Mouse (Mus musculus): ENCODE measurements at regions not wholly inside any gene's neighbourhood (a gene's known extent, or its start where the extent isn't known, plus 50 kb on each side); places are given as distances from the start of the nearest gene placed in this dataset.

DNA sequence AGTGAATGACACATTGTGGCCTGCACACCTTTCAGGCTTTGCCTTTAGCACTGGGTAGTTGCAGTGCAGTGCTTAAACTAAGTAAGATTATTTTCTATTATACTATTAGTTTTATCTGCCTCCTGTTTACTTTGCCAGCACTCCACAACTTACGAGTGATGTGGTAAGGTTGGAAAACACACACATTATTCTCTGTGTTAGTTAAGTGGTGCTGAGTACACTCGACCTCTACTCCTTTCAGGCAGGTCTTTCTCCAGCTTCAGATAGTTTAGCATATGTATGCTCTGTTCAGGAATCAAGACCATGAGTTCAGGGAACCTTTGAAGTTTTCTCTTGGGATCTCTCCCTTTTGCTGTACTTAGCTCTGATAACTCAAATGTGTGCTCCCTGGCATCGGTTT lies 1081.0 kb downstream of the Car8 start:
- Histone ChIP-seq H3K27me3 (replicated peaks; ENCODE audit: control insufficient read depth, insufficient read depth, low read length) (no peaks in the 10 kb centered on the region), H3K36me3 (ENCODE audit: control insufficient read depth, insufficient read depth) (no peaks in the 10 kb centered on the region), H3K4me3 (replicated peaks; ENCODE audit: low read length) (no peak overlapping the region), H3K9ac (replicated peaks; ENCODE audit: low read depth, low read length) (no peak overlapping the region), H3K9me3 (ENCODE audit: control insufficient read depth, low read length) (no peaks in the 10 kb centered on the region), H3K27ac (ENCODE audit: low read length) (no peak overlapping the region), H3K4me2 (ENCODE audit: low read length) (no peak overlapping the region), H3K4me1 (replicated peaks; ENCODE audit: control insufficient read depth, insufficient read depth, low read length) (no peaks in the 10 kb centered on the region)
- ATAC-seq, result no peak
- 82% methylated on average over 3 of the region's 3 CpGs for WGBS

DNA sequence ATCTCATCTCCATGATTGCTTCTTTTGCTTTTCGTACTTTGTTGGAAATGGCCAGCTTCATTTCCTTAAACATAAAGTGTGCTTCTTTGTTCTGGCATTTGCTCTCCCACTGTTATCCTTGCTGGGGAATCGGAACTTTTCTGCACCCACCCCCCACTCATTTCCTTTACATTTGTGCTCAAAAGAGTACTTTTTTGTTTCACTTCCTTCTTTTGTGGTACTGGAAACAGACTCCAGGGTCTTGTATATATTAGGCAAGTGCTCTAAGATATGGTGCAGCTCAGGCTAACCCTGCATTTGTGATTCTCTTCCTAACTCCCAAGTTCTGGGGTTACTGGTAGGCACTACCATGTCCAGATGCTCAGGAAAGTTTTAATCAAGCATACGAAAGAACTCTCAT lies 1084.6 kb downstream of the Car8 start:
- Histone ChIP-seq H3K9me3 (ENCODE audit: control insufficient read depth, low read length) (no peaks in the 10 kb centered on the region), H3K27me3 (replicated peaks; ENCODE audit: control insufficient read depth, insufficient read depth, low read length) (no peaks in the 10 kb centered on the region), H3K36me3 (ENCODE audit: control insufficient read depth, insufficient read depth) (no peaks in the 10 kb centered on the region), H3K9ac (replicated peaks; ENCODE audit: low read depth, low read length) (no peak overlapping the region), H3K27ac (ENCODE audit: low read length) (no peak overlapping the region), H3K4me3 (replicated peaks; ENCODE audit: low read length) (no peak overlapping the region), H3K4me1 (replicated peaks; ENCODE audit: control insufficient read depth, insufficient read depth, low read length) (no peaks in the 10 kb centered on the region), H3K4me2 (ENCODE audit: low read length) (no peak overlapping the region)
- 46% methylated on average over 3 of the region's 3 CpGs for WGBS
- ATAC-seq, result no peak

DNA sequence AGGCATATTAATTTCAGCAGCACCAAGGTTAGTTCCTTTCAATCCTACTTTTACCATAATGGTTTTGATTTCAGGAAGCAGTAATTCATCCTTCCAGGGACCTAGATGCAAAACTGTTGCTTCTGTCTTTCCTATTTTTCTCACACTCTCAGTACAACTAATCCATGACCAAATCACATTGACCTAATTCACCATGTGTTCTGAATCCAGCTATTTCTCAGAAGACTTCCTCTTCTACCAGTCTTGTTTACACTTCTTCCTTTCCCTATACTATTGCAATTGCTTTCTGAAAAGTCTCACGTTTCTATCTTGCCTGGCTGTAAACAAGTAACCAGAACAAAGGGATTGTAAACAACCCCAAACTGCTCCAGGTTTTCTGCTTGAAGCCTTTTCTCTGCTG lies 1085.0 kb downstream of the Car8 start:
- ATAC-seq, result no peak
- WGBS, result 23% methylated on average over 1 of the region's 1 CpGs
- no peaks in the 10 kb centered on the region for H3K36me3 ChIP-seq (ENCODE audit: control insufficient read depth, insufficient read depth)

DNA sequence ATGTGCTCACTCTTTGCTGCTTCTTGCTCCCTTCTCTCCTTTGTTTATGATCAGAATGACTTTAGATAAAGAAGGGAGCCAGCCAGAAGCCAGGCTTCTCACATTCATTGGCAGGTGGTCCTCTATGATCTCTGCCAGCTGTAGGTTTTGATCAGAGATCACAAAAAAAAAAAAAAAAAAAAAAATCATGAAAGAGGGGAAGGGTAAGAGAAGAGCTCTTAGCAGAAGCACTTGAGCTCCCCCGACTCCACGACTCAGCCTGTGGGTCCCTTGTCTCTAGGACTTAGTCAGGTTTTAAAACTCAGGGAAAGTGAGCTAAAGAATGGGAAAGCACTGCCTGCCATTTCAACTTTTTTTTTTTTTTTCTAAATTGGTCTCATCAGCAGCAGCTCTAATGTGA lies 1093.1 kb downstream of the Car8 start:
- no peaks in the 10 kb centered on the region for H3K27me3 ChIP-seq (replicated peaks; ENCODE audit: control insufficient read depth, insufficient read depth, low read length)
- no peaks in the 10 kb centered on the region; the same call in 1 of the 2 replicates for H3K4me1 ChIP-seq (replicated peaks; ENCODE audit: control insufficient read depth, insufficient read depth, low read length)
- H3K27ac ChIP-seq (ENCODE audit: low read length), result no peak overlapping the region
- no peaks in the 10 kb centered on the region for H3K36me3 ChIP-seq (ENCODE audit: control insufficient read depth, insufficient read depth)
- ATAC-seq, result no peak
- no peak overlapping the region for H3K4me2 ChIP-seq (ENCODE audit: low read length)
- no peak overlapping the region for H3K4me3 ChIP-seq (replicated peaks; ENCODE audit: low read length)
- WGBS, result 56% methylated on average over 2 of the region's 2 CpGs
- H3K9ac ChIP-seq (replicated peaks; ENCODE audit: low read depth, low read length), result no peak overlapping the region
- H3K9me3 ChIP-seq (ENCODE audit: control insufficient read depth, low read length), result no peaks in the 10 kb centered on the region

More for the DNA sequence above, 1085.0 kb downstream of the Car8 start:
- Histone ChIP-seq H3K9me3 (ENCODE audit: control insufficient read depth, low read length) (no peaks in the 10 kb centered on the region), H3K27me3 (replicated peaks; ENCODE audit: control insufficient read depth, insufficient read depth, low read length) (no peaks in the 10 kb centered on the region), H3K9ac (replicated peaks; ENCODE audit: low read depth, low read length) (no peak overlapping the region), H3K4me3 (replicated peaks; ENCODE audit: low read length) (no peak overlapping the region), H3K4me2 (ENCODE audit: low read length) (no peak overlapping the region), H3K4me1 (replicated peaks; ENCODE audit: control insufficient read depth, insufficient read depth, low read length) (no peaks in the 10 kb centered on the region), H3K27ac (ENCODE audit: low read length) (no peak overlapping the region)

DNA sequence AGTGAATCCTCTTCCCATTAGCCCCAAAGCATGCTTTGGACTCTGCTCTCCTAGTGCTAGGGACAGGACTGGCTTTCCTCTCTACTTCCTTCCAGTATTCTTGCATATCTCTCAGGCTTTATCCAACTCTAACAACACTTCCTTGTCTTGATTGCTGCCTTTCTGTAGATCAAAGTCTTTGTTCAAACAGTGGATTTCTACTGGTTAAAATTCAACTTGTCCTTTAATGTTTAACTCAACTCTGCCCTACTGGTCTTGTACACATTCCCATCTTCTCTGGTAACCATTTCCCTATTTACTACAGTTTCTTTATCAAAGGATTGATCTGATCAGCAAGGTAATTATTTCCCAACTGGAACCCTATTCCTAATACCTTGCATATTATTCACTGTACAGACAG lies 1094.6 kb downstream of the Car8 start:
- Histone ChIP-seq H3K4me3 (replicated peaks; ENCODE audit: low read length) (no peak overlapping the region), H3K9ac (replicated peaks; ENCODE audit: low read depth, low read length) (no peak overlapping the region), H3K36me3 (ENCODE audit: control insufficient read depth, insufficient read depth) (no peaks in the 10 kb centered on the region), H3K9me3 (ENCODE audit: control insufficient read depth, low read length) (no peaks in the 10 kb centered on the region), H3K27me3 (replicated peaks; ENCODE audit: control insufficient read depth, insufficient read depth, low read length) (no peaks in the 10 kb centered on the region), H3K4me1 (replicated peaks; ENCODE audit: control insufficient read depth, insufficient read depth, low read length) (no peaks in the 10 kb centered on the region; the same call in 1 of the 2 replicates), H3K27ac (ENCODE audit: low read length) (no peak overlapping the region), H3K4me2 (ENCODE audit: low read length) (no peak overlapping the region)
- ATAC-seq, result no peak

DNA sequence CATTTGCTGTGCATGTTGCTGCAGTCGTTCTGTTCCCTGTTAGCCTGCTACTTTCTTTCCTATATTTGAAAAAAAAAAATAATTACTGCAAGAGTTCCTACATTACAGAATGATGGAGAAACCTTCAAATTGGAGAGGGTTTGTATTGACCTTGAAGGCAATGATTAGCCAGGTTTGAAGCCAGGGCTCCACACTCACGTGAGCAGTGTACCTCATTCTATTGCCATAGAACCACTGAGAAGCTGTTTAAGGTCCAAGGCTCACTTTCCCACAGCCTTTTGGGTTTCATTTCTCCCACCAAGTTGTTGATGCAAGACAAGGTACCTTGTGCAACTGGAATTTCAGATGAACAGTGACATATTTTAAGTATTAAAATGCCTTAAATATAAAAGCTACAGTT lies 1095.2 kb downstream of the Car8 start:
- Histone ChIP-seq H3K4me1 (replicated peaks; ENCODE audit: control insufficient read depth, insufficient read depth, low read length) (no peaks in the 10 kb centered on the region; the same call in 1 of the 2 replicates), H3K4me2 (ENCODE audit: low read length) (no peak overlapping the region), H3K27ac (ENCODE audit: low read length) (no peak overlapping the region), H3K4me3 (replicated peaks; ENCODE audit: low read length) (no peak overlapping the region), H3K9me3 (ENCODE audit: control insufficient read depth, low read length) (no peaks in the 10 kb centered on the region), H3K9ac (replicated peaks; ENCODE audit: low read depth, low read length) (no peak overlapping the region), H3K36me3 (ENCODE audit: control insufficient read depth, insufficient read depth) (no peaks in the 10 kb centered on the region), H3K27me3 (replicated peaks; ENCODE audit: control insufficient read depth, insufficient read depth, low read length) (no peaks in the 10 kb centered on the region)
- 88% methylated on average over 2 of the region's 2 CpGs for WGBS
- ATAC-seq, result no peak

DNA sequence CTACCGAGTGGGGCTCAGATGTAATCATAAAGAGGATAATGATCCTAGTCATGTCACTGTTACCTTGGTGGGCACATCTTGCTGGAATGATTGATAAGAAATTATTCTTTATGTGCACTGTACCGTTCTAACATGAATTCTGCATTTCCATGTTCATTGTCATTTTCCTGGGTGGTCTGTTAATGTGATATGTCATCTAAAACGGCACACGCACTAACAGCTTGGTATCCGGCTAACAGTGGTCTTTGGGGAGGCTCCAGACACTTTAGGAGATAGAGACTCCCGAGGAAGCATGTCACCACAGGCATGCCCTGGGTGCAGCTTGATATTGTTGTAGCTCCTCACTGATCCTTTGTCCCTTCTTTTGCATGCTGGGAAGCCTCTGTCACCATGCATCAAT lies 1096.1 kb downstream of the Car8 start:
- no peak overlapping the region for H3K9ac ChIP-seq (replicated peaks; ENCODE audit: low read depth, low read length)
- no peak overlapping the region for H3K4me3 ChIP-seq (replicated peaks; ENCODE audit: low read length)
- 84% methylated on average over 6 of the region's 6 CpGs for WGBS
- no peak for ATAC-seq
- no peaks in the 10 kb centered on the region for H3K9me3 ChIP-seq (ENCODE audit: control insufficient read depth, low read length)
- no peaks in the 10 kb centered on the region for H3K27me3 ChIP-seq (replicated peaks; ENCODE audit: control insufficient read depth, insufficient read depth, low read length)
- H3K4me1 ChIP-seq (replicated peaks; ENCODE audit: control insufficient read depth, insufficient read depth, low read length), result no peaks in the 10 kb centered on the region; the same call in 1 of the 2 replicates
- no peak overlapping the region for H3K27ac ChIP-seq (ENCODE audit: low read length)
- no peaks in the 10 kb centered on the region for H3K36me3 ChIP-seq (ENCODE audit: control insufficient read depth, insufficient read depth)
- H3K4me2 ChIP-seq (ENCODE audit: low read length), result no peak overlapping the region

DNA sequence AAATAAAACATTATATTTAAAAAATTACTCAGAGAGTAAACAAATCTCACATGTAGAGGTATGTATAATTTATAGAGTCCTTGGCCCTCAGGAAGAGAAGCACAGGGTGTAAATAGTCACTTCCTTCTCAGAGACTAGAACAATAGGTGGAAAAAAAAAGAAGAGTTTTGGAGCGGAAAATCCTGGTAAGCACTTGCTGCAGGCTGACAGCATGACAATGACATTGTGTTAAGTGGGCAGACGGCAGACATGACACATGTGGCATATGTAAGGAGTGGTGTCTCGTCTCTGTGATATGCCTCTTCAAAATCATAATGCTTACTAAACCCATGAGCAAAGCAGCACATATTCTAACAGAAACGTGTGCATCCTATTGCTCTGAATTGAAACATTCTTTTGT lies 1126.7 kb downstream of the Car8 start:
- Histone ChIP-seq H3K27ac (ENCODE audit: low read length) (no peak overlapping the region), H3K4me2 (ENCODE audit: low read length) (no peak overlapping the region), H3K4me3 (replicated peaks; ENCODE audit: low read length) (no peak overlapping the region), H3K27me3 (replicated peaks; ENCODE audit: control insufficient read depth, insufficient read depth, low read length) (no peaks in the 10 kb centered on the region), H3K4me1 (replicated peaks; ENCODE audit: control insufficient read depth, insufficient read depth, low read length) (no peaks in the 10 kb centered on the region), H3K9ac (replicated peaks; ENCODE audit: low read depth, low read length) (no peak overlapping the region), H3K9me3 (ENCODE audit: control insufficient read depth, low read length) (no peaks in the 10 kb centered on the region), H3K36me3 (ENCODE audit: control insufficient read depth, insufficient read depth) (no peaks in the 10 kb centered on the region)
- 33% methylated on average over 4 of the region's 4 CpGs for WGBS
- ATAC-seq, result no peak

DNA sequence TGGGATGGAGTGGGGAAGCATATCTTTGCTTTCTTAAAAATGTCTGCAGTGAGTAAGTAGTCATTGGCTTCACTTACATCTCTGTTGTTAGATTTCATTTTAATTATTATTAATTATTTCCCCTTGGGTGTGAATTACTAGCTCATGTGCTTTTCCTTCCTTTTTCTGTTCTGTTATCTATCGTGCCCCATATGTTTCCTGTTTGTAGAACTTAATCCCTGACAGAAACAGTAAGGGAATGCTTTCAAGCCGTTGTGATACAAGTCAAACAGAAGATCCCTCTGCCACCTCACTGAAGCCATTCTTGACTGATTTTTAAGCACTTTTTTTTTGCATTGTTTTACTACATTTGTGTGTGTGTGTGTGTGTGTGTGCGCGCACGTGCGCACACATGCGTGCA lies 1145.9 kb downstream of the Car8 start:
- Histone ChIP-seq H3K4me3 (replicated peaks; ENCODE audit: low read length) (no peak overlapping the region), H3K36me3 (ENCODE audit: control insufficient read depth, insufficient read depth) (no peaks in the 10 kb centered on the region), H3K9ac (replicated peaks; ENCODE audit: low read depth, low read length) (no peak overlapping the region), H3K4me2 (ENCODE audit: low read length) (no peak overlapping the region), H3K27ac (ENCODE audit: low read length) (no peak overlapping the region), H3K9me3 (ENCODE audit: control insufficient read depth, low read length) (no peaks in the 10 kb centered on the region), H3K4me1 (replicated peaks; ENCODE audit: control insufficient read depth, insufficient read depth, low read length) (no peaks in the 10 kb centered on the region), H3K27me3 (replicated peaks; ENCODE audit: control insufficient read depth, insufficient read depth, low read length) (no peaks in the 10 kb centered on the region)
- no peak for ATAC-seq
- WGBS, result 88% methylated on average over 7 of the region's 7 CpGs

DNA sequence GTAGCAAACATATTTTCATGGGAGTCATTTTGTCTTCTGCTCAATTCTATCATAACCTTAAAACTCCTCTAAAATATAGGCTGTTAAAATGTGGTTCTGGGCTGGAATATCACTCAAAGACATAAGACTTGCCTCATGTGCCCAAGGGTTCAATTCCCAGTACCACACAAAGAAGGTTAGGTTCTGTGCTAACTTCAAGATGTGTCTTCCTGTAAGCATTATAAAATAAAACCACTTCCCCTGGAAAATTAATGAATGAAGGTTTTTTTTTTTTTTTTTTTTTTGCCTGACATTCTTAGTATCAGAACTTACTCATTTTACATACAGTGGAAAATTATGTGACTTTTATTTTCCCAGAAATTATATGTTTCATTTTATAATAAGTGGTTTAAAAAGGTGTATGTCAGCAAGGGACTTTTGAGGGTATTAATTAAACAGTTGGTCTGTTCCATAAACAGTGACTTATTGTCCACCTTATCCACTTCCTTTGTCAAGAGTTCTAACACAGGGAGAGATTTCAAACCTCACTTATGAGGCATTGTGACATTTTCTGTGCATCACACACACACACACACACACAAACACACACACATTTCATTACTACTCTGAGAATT lies 1147.5 kb downstream of the Car8 start:
- no peak for ATAC-seq
- H3K4me3 ChIP-seq (replicated peaks; ENCODE audit: low read length), result no peak overlapping the region
- no peaks in the 10 kb centered on the region for H3K9me3 ChIP-seq (ENCODE audit: control insufficient read depth, low read length)
- no peaks in the 10 kb centered on the region for H3K4me1 ChIP-seq (replicated peaks; ENCODE audit: control insufficient read depth, insufficient read depth, low read length)
- H3K27ac ChIP-seq (ENCODE audit: low read length), result no peak overlapping the region
- H3K4me2 ChIP-seq (ENCODE audit: low read length), result no peak overlapping the region
- no peak overlapping the region for H3K9ac ChIP-seq (replicated peaks; ENCODE audit: low read depth, low read length)
- no peaks in the 10 kb centered on the region for H3K36me3 ChIP-seq (ENCODE audit: control insufficient read depth, insufficient read depth)
- H3K27me3 ChIP-seq (replicated peaks; ENCODE audit: control insufficient read depth, insufficient read depth, low read length), result no peaks in the 10 kb centered on the region
